Mouse (Mus musculus) stomach, postnatal 0 days (tissue): ENCODE measurements around the gene Ncam1.

Source experiments
- CTCF ChIP-seq: IDR thresholded peaks from 2 replicates; pipeline ENCODE4 v1.5.1; 2016; ENCODE audit warnings: antibody characterized with exemption, low read depth, mild to moderate bottlenecking, moderate library complexity
- EP300 ChIP-seq: optimal IDR thresholded peaks from 2 replicates; pipeline ENCODE3; 2016; ENCODE audit warnings: antibody characterized with exemption

DNA sequence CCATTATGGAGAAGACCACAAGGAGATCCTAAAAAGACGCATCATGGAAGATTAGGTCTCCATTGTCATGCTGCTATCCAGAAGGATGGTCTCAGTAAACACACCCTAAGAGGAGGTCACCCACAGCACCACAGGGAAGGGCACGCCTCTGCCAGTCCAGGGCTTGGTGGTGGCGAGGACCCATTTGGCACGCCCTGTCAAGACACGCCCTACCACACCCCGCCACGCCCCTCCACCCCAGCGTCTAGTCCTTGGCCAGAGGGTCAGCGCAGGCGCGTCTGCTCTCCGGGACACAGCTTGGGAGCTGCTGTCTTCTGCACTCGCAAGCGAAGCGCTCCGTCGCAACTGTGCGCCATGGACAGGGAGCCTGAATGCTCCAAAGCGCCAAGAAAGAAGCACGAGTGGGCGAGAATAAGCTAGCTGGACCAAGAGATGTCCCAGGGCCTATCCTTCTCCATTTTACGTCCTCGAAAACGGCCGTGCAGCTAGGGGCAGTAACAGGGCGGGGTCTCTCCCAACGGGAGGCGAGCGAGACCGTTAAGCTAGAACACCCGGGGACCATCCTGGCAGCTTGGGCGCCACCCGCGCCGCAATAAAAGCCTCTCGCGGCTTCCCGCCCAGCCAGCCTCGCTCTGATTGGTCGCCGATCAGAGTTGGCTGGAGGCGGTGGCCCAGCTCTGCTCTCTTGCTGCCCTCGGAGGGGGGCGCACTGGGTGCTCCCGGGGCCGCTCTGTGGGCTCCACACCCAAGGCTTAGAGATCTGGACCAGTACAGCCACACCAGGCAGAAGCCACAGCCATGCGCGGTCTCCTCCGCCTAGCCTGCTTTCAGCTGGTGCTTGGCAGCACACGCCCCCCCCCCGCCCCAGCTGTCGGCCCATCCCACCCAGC, 1.9 kb downstream of the Ncam1 start:
- TF ChIP-seq CTCF (peak; percentile 33; the same call in 1 of the 2 replicates), EP300 (no peak)
